ENCODE assay signal across 18 mouse cellular contexts in the genomic region with DNA sequence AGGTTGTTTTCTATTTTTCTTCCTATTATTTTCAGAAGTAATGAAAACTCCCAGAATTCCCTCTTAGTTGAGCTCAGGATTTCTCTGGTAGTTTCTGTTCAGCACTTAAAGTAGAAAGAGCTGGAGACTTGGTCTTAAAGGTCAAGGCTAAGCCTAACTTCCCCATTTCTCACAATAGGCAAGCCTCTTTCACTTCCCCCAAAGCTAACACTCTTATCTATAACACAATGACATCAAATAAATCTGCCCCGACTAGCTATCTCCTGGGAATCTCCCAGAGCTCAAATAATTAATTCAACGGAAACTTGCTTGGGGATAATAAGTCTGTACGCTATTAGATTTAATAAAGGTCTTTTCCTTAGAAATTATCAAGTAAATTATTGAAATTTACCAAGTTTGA. TPM values are rescaled to one million over a fixed set of nuclear protein-coding genes. Genes with fewer than 3 reads are reported as not detected.
DNase-seq lines count a peak whose midpoint lies in the region; ATAC-seq and TF ChIP-seq lines count a peak whose summit lies in the region.
"Had no signal": no experiment of that assay in that cellular context is flagged by ENCODE, and none has a peak within 500 bp of the region (broad histone marks: within the 10 kb centered on the region; RNA-seq: fewer than 3 reads in every experiment).

No protein-coding gene starts in this region.

- TF ChIP-seq POLR2A in spleen, adult 2 months (IDR thresholded peaks at IDR 0.05; ENCODE audit: low read depth, low read length) = no peak

- no peak for ATAC-seq in heart, embryonic 16.5 days (replicated peaks; ENCODE audit: extremely low read depth, insufficient read depth, low FRiP score)
- ATAC-seq: intestine, postnatal 0 days; midbrain, embryonic 13.5 days had no signal

- H3K27ac ChIP-seq in heart, embryonic 16.5 days (ENCODE audit: low read length) = peak overlapping the region; percentile 24; the same call in 1 of the 2 replicates
- peak overlapping the region; percentile 96; the same call in 1 of the 2 replicates for H3K27ac ChIP-seq in spleen, adult 2 months (ENCODE audit: insufficient read depth, low read length)
- H3K27ac ChIP-seq: hindbrain, embryonic 12.5 days; liver, embryonic 14.5 days; midbrain, embryonic 13.5 days; stomach, embryonic 15.5 days had no signal

- intact Hi-C loops in heart, postnatal 10 days (cut with DNase I) = no loop called here

- no peak overlapping the region for H3K4me2 ChIP-seq in heart, embryonic 16.5 days (ENCODE audit: low read depth, low read length)
- H3K4me2 ChIP-seq: heart, embryonic 11.5 days; hindbrain, embryonic 12.5 days; midbrain, embryonic 13.5 days; stomach, embryonic 15.5 days had no signal

- 54% methylated on average over 3 of the region's 3 CpGs for WGBS in heart, embryonic 16.5 days
- 14% methylated on average over 3 of the region's 3 CpGs for WGBS in spleen, adult 2 months

- H3K9ac ChIP-seq in heart, embryonic 16.5 days (ENCODE audit: low read length) = no peak overlapping the region
- H3K9ac ChIP-seq: hindbrain, embryonic 12.5 days; liver, embryonic 14.5 days; midbrain, embryonic 13.5 days; stomach, embryonic 15.5 days had no signal

- no peaks in the 10 kb centered on the region for H3K4me1 ChIP-seq in heart, embryonic 16.5 days (ENCODE audit: control insufficient read depth, insufficient read depth, low read length)
- peaks cover 17% of the 10 kb centered on the region; the same call in 1 of the 2 replicates for H3K4me1 ChIP-seq in spleen, adult 2 months (ENCODE audit: control insufficient read depth, insufficient read depth, insufficient read length)
- H3K4me1 ChIP-seq: hindbrain, embryonic 12.5 days; stomach, embryonic 15.5 days had no signal

- no peaks in the 10 kb centered on the region for H3K9me3 ChIP-seq in heart, embryonic 16.5 days (replicated peaks; ENCODE audit: control insufficient read depth, low read length)
- H3K9me3 ChIP-seq: hindbrain, embryonic 12.5 days; midbrain, embryonic 13.5 days; stomach, embryonic 15.5 days had no signal

- DNase-seq in heart, postnatal 10 days = no peak
- DNase-seq in spleen, adult 2 months (ENCODE audit: low read depth in 1 of 2, low spot score in 2 of 2) = peak in 1 of 2 experiments; percentile 40
- DNase-seq in spleen, postnatal 4 days (ENCODE audit: low spot score in 2 of 2) = no peak
- peak; percentile 22 for DNase-seq in induced T-regulatory cell, adult 2 months (ENCODE audit: low read depth)
- no peak for DNase-seq in adrenal gland, adult 18-20 months (ENCODE audit: low spot score in 2 of 2)
- DNase-seq in MN1 (ENCODE audit: low spot score) = no peak
- no peak for DNase-seq in right cerebral cortex, postnatal 14 days
- DNase-seq: adrenal gland, adult 8-10 months; cerebellum, postnatal 10 days; gastrocnemius, postnatal 14 days; lung, postnatal 14 days had no signal

- peaks cover 22% of the 10 kb centered on the region for H3K36me3 ChIP-seq in heart, embryonic 16.5 days (ENCODE audit: control insufficient read depth, insufficient read depth)
- H3K36me3 ChIP-seq in spleen, adult 2 months (ENCODE audit: control insufficient read depth, insufficient read depth, low read length) = peaks cover 10% of the 10 kb centered on the region
- H3K36me3 ChIP-seq: hindbrain, embryonic 12.5 days; midbrain, embryonic 13.5 days; stomach, embryonic 15.5 days had no signal

- no peak overlapping the region for H3K4me3 ChIP-seq in heart, embryonic 16.5 days (ENCODE audit: low read length)
- H3K4me3 ChIP-seq in spleen, adult 2 months (ENCODE audit: extremely low read depth, insufficient read depth, insufficient read length) = no peak overlapping the region
- H3K4me3 ChIP-seq: hindbrain, embryonic 12.5 days; midbrain, embryonic 13.5 days; stomach, embryonic 15.5 days had no signal

- no peaks in the 10 kb centered on the region for H3K27me3 ChIP-seq in heart, embryonic 16.5 days (ENCODE audit: control insufficient read depth, insufficient read depth, low read length)
- H3K27me3 ChIP-seq in spleen, adult 2 months (ENCODE audit: control insufficient read depth, insufficient read depth, low read length) = no peaks in the 10 kb centered on the region
- H3K27me3 ChIP-seq: hindbrain, embryonic 12.5 days; midbrain, embryonic 13.5 days; stomach, embryonic 15.5 days had no signal

- no peak for TF ChIP-seq CTCF in spleen, adult 2 months (IDR thresholded peaks at IDR 0.05; ENCODE audit: extremely low read depth, insufficient read depth, insufficient read length, insufficient replicate concordance)

RNA-seq across cellular contexts. Expression of gene Txk, which starts 10.4 kb away (rescaled TPM):
- polyA plus RNA-seq in heart, embryonic 16.5 days (2015; fragmentation: Nextera tagmentation; extraction: Ambion mirVana) = 0.56 and 2.0 TPM in 2 replicates
- total RNA-seq in heart, postnatal 10 days (2021) = under 1 TPM; 0.22 to 0.34 TPM
- polyA plus RNA-seq in spleen, adult 2 months (2012; rRNA removed) = 4.2 TPM in 2 replicates
- total RNA-seq in adrenal gland, adult 18-20 months (2021) = under 1 TPM in 1 of 2 experiments, not detected in 1; 0.29 TPM
- polyA plus RNA-seq: hindbrain, embryonic 12.5 days had no signal
